Mouse (Mus musculus): ENCODE measurements around the gene Fam166b. TPM values are rescaled to one million over a fixed set of nuclear protein-coding genes. Genes with fewer than 3 reads are reported as not detected.
A peak's percentile ranks its signal among the peaks of the same experiment; 100 is the strongest.

Fam166b gene
- polyA plus RNA-seq (2015; fragmentation: Nextera tagmentation; extraction: Ambion mirVana) = 0.32 and 0.59 TPM in 2 replicates

GRCm38 (mm10) chr4:43428946-43429345, at the start of gene Fam166b:
TSS of gene Fam166b (minus strand) at chr4:43429134.
- Histone ChIP-seq H3K36me3 (peaks cover 35% of the 10 kb centered on the region), H3K4me1 (replicated peaks) (peaks cover 40% of the 10 kb centered on the region), H3K27ac (replicated peaks) (peak within 1 kb of the TSS; percentile 34), H3K9ac (peak within 1 kb of the TSS; percentile 36), H3K4me2 (peak within 1 kb of the TSS; percentile 24; the same call in 1 of the 2 replicates), H3K27me3 (peaks cover 35% of the 10 kb centered on the region), H3K9me3 (no peaks in the 10 kb centered on the region), H3K4me3 (no peak within 1 kb of the TSS)
- 0 out of 2 replicates have a peak, but pooled peaks have one; percentile 24 for ATAC-seq (ENCODE audit: low read depth)
- 2% methylated on average over 10 of the region's 10 CpGs for WGBS

- 52% methylated on average over 8 of the region's 8 CpGs for WGBS
- Histone ChIP-seq H3K27ac (replicated peaks) (no peak overlapping the region), H3K4me1 (replicated peaks) (no peaks in the 10 kb centered on the region), H3K4me3 (peak overlapping the region; percentile 29), H3K27me3 (no peaks in the 10 kb centered on the region), H3K9ac (peak overlapping the region; percentile 55; the same call in 1 of the 2 replicates), H3K9me3 (no peaks in the 10 kb centered on the region), H3K4me2 (peak overlapping the region; percentile 52), H3K36me3 (no peaks in the 10 kb centered on the region)
- peak; percentile 61 for ATAC-seq (ENCODE audit: low read depth)
These were observed 49.6 kb upstream of the Fam166b start for GRCm38 (mm10) chr4:43478534-43478858.

- Histone ChIP-seq H3K4me3 (peak overlapping the region; percentile 29), H3K4me1 (replicated peaks) (no peaks in the 10 kb centered on the region), H3K9ac (peak overlapping the region; percentile 55; the same call in 1 of the 2 replicates), H3K9me3 (no peaks in the 10 kb centered on the region), H3K27ac (replicated peaks) (no peak overlapping the region), H3K4me2 (peak overlapping the region; percentile 52), H3K36me3 (no peaks in the 10 kb centered on the region), H3K27me3 (no peaks in the 10 kb centered on the region)
- ATAC-seq (ENCODE audit: low read depth) = peak; percentile 96
- WGBS = 18% methylated on average over 11 of the region's 11 CpGs
These were observed 49.1 kb upstream of the Fam166b start for GRCm38 (mm10) chr4:43477857-43478533.

- ATAC-seq (ENCODE audit: low read depth) = no peak
- Histone ChIP-seq H3K4me3 (no peak overlapping the region), H3K4me2 (no peak overlapping the region), H3K27me3 (no peaks in the 10 kb centered on the region), H3K9me3 (no peaks in the 10 kb centered on the region), H3K9ac (no peak overlapping the region), H3K36me3 (no peaks in the 10 kb centered on the region), H3K27ac (replicated peaks) (no peak overlapping the region), H3K4me1 (replicated peaks) (no peaks in the 10 kb centered on the region)
- WGBS = 89% methylated on average over 6 of the region's 6 CpGs
These were observed 47.7 kb upstream of the Fam166b start for GRCm38 (mm10) chr4:43476604-43477003.

- WGBS = 75% methylated on average over 1 of the region's 1 CpGs
- Histone ChIP-seq H3K36me3 (no peaks in the 10 kb centered on the region), H3K9ac (no peak overlapping the region), H3K27me3 (no peaks in the 10 kb centered on the region), H3K4me3 (no peak overlapping the region), H3K27ac (replicated peaks) (no peak overlapping the region), H3K4me2 (no peak overlapping the region), H3K9me3 (no peaks in the 10 kb centered on the region), H3K4me1 (replicated peaks) (no peaks in the 10 kb centered on the region)
- ATAC-seq (ENCODE audit: low read depth) = no peak
These were observed 44.7 kb upstream of the Fam166b start for GRCm38 (mm10) chr4:43473636-43474035.

GRCm38 (mm10) chr4:43470301-43470700, 41.4 kb upstream of the Fam166b start:
- H3K9ac ChIP-seq = no peak overlapping the region
- H3K9me3 ChIP-seq = no peaks in the 10 kb centered on the region
- H3K4me2 ChIP-seq = no peak overlapping the region
- 91% methylated on average over 10 of the region's 10 CpGs for WGBS
- no peaks in the 10 kb centered on the region for H3K27me3 ChIP-seq
- no peak for ATAC-seq (ENCODE audit: low read depth)
- no peak overlapping the region for H3K27ac ChIP-seq (replicated peaks)
- no peak overlapping the region for H3K4me3 ChIP-seq
- no peaks in the 10 kb centered on the region for H3K4me1 ChIP-seq (replicated peaks)
- no peaks in the 10 kb centered on the region for H3K36me3 ChIP-seq

- Histone ChIP-seq H3K4me3 (no peak overlapping the region), H3K4me2 (no peak overlapping the region), H3K27me3 (no peaks in the 10 kb centered on the region), H3K36me3 (no peaks in the 10 kb centered on the region), H3K4me1 (replicated peaks) (no peaks in the 10 kb centered on the region), H3K9ac (no peak overlapping the region), H3K9me3 (no peaks in the 10 kb centered on the region), H3K27ac (replicated peaks) (no peak overlapping the region)
- WGBS = 90% methylated on average over 7 of the region's 7 CpGs
- no peak for ATAC-seq (ENCODE audit: low read depth)
These were observed 37.9 kb upstream of the Fam166b start for GRCm38 (mm10) chr4:43466872-43467271.

GRCm38 (mm10) chr4:43465935-43466334, 37.0 kb upstream of the Fam166b start:
- no peak overlapping the region for H3K4me2 ChIP-seq
- 83% methylated on average over 6 of the region's 6 CpGs for WGBS
- no peaks in the 10 kb centered on the region for H3K36me3 ChIP-seq
- no peak for ATAC-seq (ENCODE audit: low read depth)
- H3K27ac ChIP-seq (replicated peaks) = no peak overlapping the region
- H3K9ac ChIP-seq = no peak overlapping the region
- H3K4me3 ChIP-seq = no peak overlapping the region
- H3K27me3 ChIP-seq = no peaks in the 10 kb centered on the region
- H3K9me3 ChIP-seq = no peaks in the 10 kb centered on the region
- H3K4me1 ChIP-seq (replicated peaks) = no peaks in the 10 kb centered on the region

GRCm38 (mm10) chr4:43463102-43463501, 34.2 kb upstream of the Fam166b start:
- H3K9me3 ChIP-seq = no peaks in the 10 kb centered on the region
- no peak overlapping the region for H3K4me3 ChIP-seq
- no peak overlapping the region for H3K27ac ChIP-seq (replicated peaks)
- 90% methylated on average over 5 of the region's 5 CpGs for WGBS
- H3K4me1 ChIP-seq (replicated peaks) = no peaks in the 10 kb centered on the region
- no peaks in the 10 kb centered on the region for H3K36me3 ChIP-seq
- no peak for ATAC-seq (ENCODE audit: low read depth)
- no peak overlapping the region for H3K9ac ChIP-seq
- H3K4me2 ChIP-seq = no peak overlapping the region
- no peaks in the 10 kb centered on the region for H3K27me3 ChIP-seq

- Histone ChIP-seq H3K4me3 (no peak overlapping the region), H3K9me3 (no peaks in the 10 kb centered on the region), H3K36me3 (no peaks in the 10 kb centered on the region), H3K27ac (replicated peaks) (no peak overlapping the region), H3K4me1 (replicated peaks) (peaks cover 25% of the 10 kb centered on the region), H3K27me3 (peaks cover 29% of the 10 kb centered on the region), H3K4me2 (no peak overlapping the region), H3K9ac (no peak overlapping the region)
- ATAC-seq (ENCODE audit: low read depth) = no peak
- WGBS = 25% methylated on average over 8 of the region's 8 CpGs
These were observed 28.2 kb upstream of the Fam166b start for GRCm38 (mm10) chr4:43457124-43457523.

GRCm38 (mm10) chr4:43456470-43456869, 27.5 kb upstream of the Fam166b start:
- WGBS = 33% methylated on average over 4 of the region's 4 CpGs
- no peak for ATAC-seq (ENCODE audit: low read depth)
- Histone ChIP-seq H3K27ac (replicated peaks) (no peak overlapping the region), H3K36me3 (no peaks in the 10 kb centered on the region), H3K27me3 (peaks cover 34% of the 10 kb centered on the region), H3K9ac (no peak overlapping the region), H3K4me1 (replicated peaks) (peaks cover 25% of the 10 kb centered on the region), H3K4me2 (no peak overlapping the region), H3K9me3 (no peaks in the 10 kb centered on the region), H3K4me3 (no peak overlapping the region)

- H3K36me3 ChIP-seq = no peaks in the 10 kb centered on the region
- H3K27me3 ChIP-seq = peaks cover 34% of the 10 kb centered on the region
- no peaks in the 10 kb centered on the region for H3K9me3 ChIP-seq
- peak within 1 kb of the TSS; percentile 50 for H3K9ac ChIP-seq
- H3K27ac ChIP-seq (replicated peaks) = no peak within 1 kb of the TSS
- H3K4me3 ChIP-seq = peak within 1 kb of the TSS; percentile 23
- WGBS = 33% methylated on average over 20 of the region's 20 CpGs
- H3K4me2 ChIP-seq = peak within 1 kb of the TSS; percentile 50
- ATAC-seq (ENCODE audit: low read depth) = peak; percentile 25; the same call in 1 of the 2 replicates
- H3K4me1 ChIP-seq (replicated peaks) = peaks cover 25% of the 10 kb centered on the region
These were observed 25.3 kb upstream of the Fam166b start, which contains the start of gene Cd72 for GRCm38 (mm10) chr4:43454041-43454836. TSS of gene Cd72 (minus strand) at chr4:43454628.
